Mouse (Mus musculus) skeletal muscle tissue, adult 2 months (tissue): ENCODE data around the gene Rbfox3.

Experiments
- DNase-seq: peaks from one replicate; pipeline ENCODE4 v3.0.0-alpha.2; 2012; ENCODE audit warnings: low read depth, low spot score

The Rbfox3 gene

GRCm38 (mm10) chr11:118906131-118906823 is 5.1 kb downstream of the Rbfox3 start:
- DNase-seq = no peak

GRCm38 (mm10) chr11:118905656-118906055 is 5.7 kb downstream of the Rbfox3 start:
- DNase-seq = no peak

- DNase-seq = no peak
Observed at GRCm38 (mm10) chr11:118904253-118904652, 7.1 kb downstream of the Rbfox3 start.

GRCm38 (mm10) chr11:118899771-118900545 is 11.4 kb downstream of the Rbfox3 start:
- no peak for DNase-seq

GRCm38 (mm10) chr11:118898643-118899042 is 12.8 kb downstream of the Rbfox3 start:
- DNase-seq = no peak

- no peak for DNase-seq
Observed at GRCm38 (mm10) chr11:118898156-118898555, 13.2 kb downstream of the Rbfox3 start.

- DNase-seq = no peak
Observed at GRCm38 (mm10) chr11:118897114-118897841, 14.1 kb downstream of the Rbfox3 start.

- DNase-seq = no peak
Observed at GRCm38 (mm10) chr11:118896032-118896675, 15.2 kb downstream of the Rbfox3 start.

GRCm38 (mm10) chr11:118894835-118895234 is 16.6 kb downstream of the Rbfox3 start:
- DNase-seq = no peak

GRCm38 (mm10) chr11:118894196-118894595 is 17.2 kb downstream of the Rbfox3 start:
- no peak for DNase-seq

GRCm38 (mm10) chr11:118892876-118893275 is 18.5 kb downstream of the Rbfox3 start:
- DNase-seq = no peak

GRCm38 (mm10) chr11:118891516-118891915 is 19.9 kb downstream of the Rbfox3 start:
- DNase-seq = no peak

GRCm38 (mm10) chr11:118890992-118891398 is 20.4 kb downstream of the Rbfox3 start:
- no peak for DNase-seq

GRCm38 (mm10) chr11:118890474-118890873 is 20.9 kb downstream of the Rbfox3 start:
- no peak for DNase-seq

GRCm38 (mm10) chr11:118889500-118889899 is 21.9 kb downstream of the Rbfox3 start:
- no peak for DNase-seq

- no peak for DNase-seq
Observed at GRCm38 (mm10) chr11:118888426-118888825, 23.0 kb downstream of the Rbfox3 start.

GRCm38 (mm10) chr11:118887206-118887605 is 24.2 kb downstream of the Rbfox3 start:
- DNase-seq = no peak

- no peak for DNase-seq
Observed at GRCm38 (mm10) chr11:118886269-118886965, 25.0 kb downstream of the Rbfox3 start.

- no peak for DNase-seq
Observed at GRCm38 (mm10) chr11:118885604-118886003, 25.8 kb downstream of the Rbfox3 start.

GRCm38 (mm10) chr11:118885135-118885534 is 26.3 kb downstream of the Rbfox3 start:
- no peak for DNase-seq

- no peak for DNase-seq
Observed at GRCm38 (mm10) chr11:118883143-118883542, 28.3 kb downstream of the Rbfox3 start.
